Mouse (Mus musculus) neural tube, embryonic 11.5 days (tissue): ENCODE data around the gene C5ar2. TPM values are rescaled to one million over a fixed set of nuclear protein-coding genes. Genes with fewer than 3 reads are reported as not detected.
A peak's percentile ranks its signal among the peaks of the same experiment; 100 is the strongest.

Experiments
- ATAC-seq: fragments of 200-750 bp; cut with Nextera tagmentation; 2 replicates; pipeline ENCODE4 v1.8.0; 2017; ENCODE audit warnings: moderate number of reproducible peaks, mild to moderate bottlenecking, moderate TSS enrichment, moderate library complexity; ENCODE audit not compliant: insufficient read depth, low FRiP score, low TSS enrichment
- DNase-seq: peaks from one replicate; pipeline ENCODE4 v3.0.0-alpha.2; 2015; ENCODE audit warnings: low spot score
- H3K27ac ChIP-seq: fragments of 300-500 bp; sonication (generic); 2 replicates; pipeline ENCODE4 v1.5.1; 2014; ENCODE audit warnings: low read depth, mild to moderate bottlenecking, low read length
- H3K27me3 ChIP-seq: fragments of 300-500 bp; sonication (generic); 2 replicates; pipeline ENCODE4 v1.6.1; 2014; ENCODE audit warnings: mild to moderate bottlenecking, low read length, mixed read lengths; ENCODE audit not compliant: control insufficient read depth, insufficient read depth
- H3K36me3 ChIP-seq: fragments of 300-500 bp; sonication (generic); 2 replicates; pipeline ENCODE4 v1.6.1; 2014; ENCODE audit warnings: mild to moderate bottlenecking, low read length, moderate library complexity, mixed read lengths; ENCODE audit not compliant: control insufficient read depth, insufficient read depth
- H3K4me1 ChIP-seq: fragments of 300-500 bp; sonication (generic); 2 replicates; pipeline ENCODE4 v1.6.1; 2014; ENCODE audit warnings: low read length, mixed read lengths; ENCODE audit not compliant: control insufficient read depth, insufficient read depth
- H3K4me2 ChIP-seq: fragments of 300-500 bp; sonication (generic); 2 replicates; pipeline ENCODE4 v1.6.1; 2014; ENCODE audit warnings: low read depth, mild to moderate bottlenecking, moderate library complexity
- H3K4me3 ChIP-seq: fragments of 300-500 bp; sonication (generic); 2 replicates; pipeline ENCODE4 v1.5.1; 2014; ENCODE audit warnings: low read depth, low read length
- H3K9ac ChIP-seq: fragments of 300-500 bp; sonication (generic); 2 replicates; pipeline ENCODE4 v1.6.1; 2014; ENCODE audit warnings: mild to moderate bottlenecking, low read length
- H3K9me3 ChIP-seq: fragments of 300-500 bp; sonication (generic); 2 replicates; pipeline ENCODE4 v1.6.1; 2016; ENCODE audit warnings: low read length; ENCODE audit not compliant: control insufficient read depth
- WGBS: fragments of 180-500 bp; shearing (Covaris S2); extraction: QIAGEN DNeasy Blood & Tissue Kit; methylation state at CpG from one replicate; pipeline ENCODE4 v1.1.7; 2014; 5-methylcytosine and 5-hydroxymethylcytosine counted together
- polyA plus RNA-seq: library from polyadenylated mRNA; unstranded; fragments of >200 nt; fragmentation: Nextera tagmentation; extraction: Ambion mirVana; gene quantifications from 2 replicates; pipeline ENCODE4 v1.2.1, GENCODE M21; 2014

The C5ar2 gene
- polyA plus RNA-seq: 0.07 TPM in 1 of 2 replicates, not detected in the other

DNA sequence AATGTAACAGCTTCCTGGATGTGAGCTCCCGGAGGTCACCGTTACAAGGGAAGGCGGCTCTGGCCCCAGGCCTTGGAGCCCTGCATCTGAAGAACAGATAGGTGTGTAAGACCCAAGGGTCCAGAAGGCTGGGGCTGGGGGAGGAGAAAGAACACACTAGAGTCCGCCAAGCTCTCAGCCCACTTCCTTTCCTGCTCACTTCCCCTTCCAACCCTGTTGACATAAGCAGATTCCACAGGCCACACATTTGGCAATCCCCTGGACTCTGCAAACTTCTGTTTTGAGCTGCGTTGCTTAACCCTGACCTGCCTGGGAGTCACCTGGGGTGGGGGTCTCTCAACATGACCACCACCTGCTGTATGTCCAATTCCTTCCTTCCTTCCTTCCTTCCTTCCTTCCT lies at the start of gene C5ar2:
TSS of gene C5ar2 (minus strand) at position 88 of the 400 bp plus-strand sequence.
- DNase-seq (no peak), ATAC-seq (no peak)
- Histone ChIP-seq H3K9me3 (no peaks in the 10 kb centered on the region), H3K36me3 (no peaks in the 10 kb centered on the region; the same call in 1 of the 2 replicates), H3K4me3 (no peak within 1 kb of the TSS), H3K9ac (no peak within 1 kb of the TSS), H3K27me3 (no peaks in the 10 kb centered on the region), H3K4me2 (no peak within 1 kb of the TSS), H3K4me1 (no peaks in the 10 kb centered on the region), H3K27ac (no peak within 1 kb of the TSS)
- WGBS: 64% methylated on average over 5 of the region's 5 CpGs

DNA sequence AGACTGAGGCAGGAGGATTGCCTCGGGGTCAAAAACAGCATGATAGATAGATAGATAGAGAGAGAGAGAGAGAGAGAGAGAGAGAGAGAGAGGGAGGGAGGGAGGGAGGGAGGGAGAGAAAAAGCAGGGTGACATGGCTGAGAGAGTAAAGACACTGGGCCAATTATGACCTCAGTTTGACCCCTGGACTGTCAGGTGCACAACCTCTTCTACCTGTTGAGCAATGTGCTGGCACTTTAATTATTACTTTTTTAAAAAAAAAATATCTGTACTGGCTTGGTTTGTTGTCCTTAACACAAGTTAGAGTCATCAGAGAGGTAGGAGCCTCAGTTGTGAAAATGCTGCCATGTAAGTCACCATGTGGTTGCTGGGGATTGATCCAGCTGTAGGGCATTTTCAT lies 43.8 kb upstream of the C5ar2 start:
- 77% methylated on average over 1 of the region's 1 CpGs for WGBS
- DNase-seq (no peak), ATAC-seq (no peak)
- no peak overlapping the region for H3K4me3 ChIP-seq
- H3K4me1 ChIP-seq: no peaks in the 10 kb centered on the region; the same call in 1 of the 2 replicates
- no peaks in the 10 kb centered on the region for H3K36me3 ChIP-seq
- no peaks in the 10 kb centered on the region for H3K9me3 ChIP-seq
- H3K9ac ChIP-seq: no peak overlapping the region
- H3K27ac ChIP-seq: no peak overlapping the region
- H3K4me2 ChIP-seq: no peak overlapping the region
- H3K27me3 ChIP-seq: no peaks in the 10 kb centered on the region

DNA sequence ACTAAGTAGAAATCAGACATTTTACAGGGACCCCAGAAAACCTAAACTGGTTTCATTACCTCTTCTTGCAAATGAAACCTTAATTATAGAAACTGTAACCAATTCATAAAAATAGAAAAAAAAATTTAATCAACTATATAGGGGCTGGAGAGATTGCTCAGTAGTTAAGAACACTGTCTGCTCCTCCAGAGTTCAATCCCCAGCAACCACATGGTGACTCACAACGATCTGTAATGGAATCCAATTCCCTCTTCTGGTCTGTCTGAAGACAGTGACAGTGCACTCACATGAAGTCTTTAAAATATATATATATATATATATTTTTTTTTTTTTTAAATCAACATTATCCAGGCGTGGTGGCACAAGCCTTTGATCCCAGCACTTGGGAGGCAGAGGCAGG lies 43.1 kb upstream of the C5ar2 start:
- Histone ChIP-seq H3K4me2 (peak overlapping the region; percentile 42), H3K4me3 (peak overlapping the region; percentile 75), H3K27ac (no peak overlapping the region), H3K9me3 (no peaks in the 10 kb centered on the region), H3K4me1 (no peaks in the 10 kb centered on the region; the same call in 1 of the 2 replicates), H3K27me3 (no peaks in the 10 kb centered on the region), H3K9ac (peak overlapping the region; percentile 77), H3K36me3 (0 out of 2 replicates have a peak, but pooled peaks cover 2% of the 10 kb centered on the region)
- 86% methylated on average over 2 of the region's 2 CpGs for WGBS
- DNase-seq: no peak
- no peak for ATAC-seq

DNA sequence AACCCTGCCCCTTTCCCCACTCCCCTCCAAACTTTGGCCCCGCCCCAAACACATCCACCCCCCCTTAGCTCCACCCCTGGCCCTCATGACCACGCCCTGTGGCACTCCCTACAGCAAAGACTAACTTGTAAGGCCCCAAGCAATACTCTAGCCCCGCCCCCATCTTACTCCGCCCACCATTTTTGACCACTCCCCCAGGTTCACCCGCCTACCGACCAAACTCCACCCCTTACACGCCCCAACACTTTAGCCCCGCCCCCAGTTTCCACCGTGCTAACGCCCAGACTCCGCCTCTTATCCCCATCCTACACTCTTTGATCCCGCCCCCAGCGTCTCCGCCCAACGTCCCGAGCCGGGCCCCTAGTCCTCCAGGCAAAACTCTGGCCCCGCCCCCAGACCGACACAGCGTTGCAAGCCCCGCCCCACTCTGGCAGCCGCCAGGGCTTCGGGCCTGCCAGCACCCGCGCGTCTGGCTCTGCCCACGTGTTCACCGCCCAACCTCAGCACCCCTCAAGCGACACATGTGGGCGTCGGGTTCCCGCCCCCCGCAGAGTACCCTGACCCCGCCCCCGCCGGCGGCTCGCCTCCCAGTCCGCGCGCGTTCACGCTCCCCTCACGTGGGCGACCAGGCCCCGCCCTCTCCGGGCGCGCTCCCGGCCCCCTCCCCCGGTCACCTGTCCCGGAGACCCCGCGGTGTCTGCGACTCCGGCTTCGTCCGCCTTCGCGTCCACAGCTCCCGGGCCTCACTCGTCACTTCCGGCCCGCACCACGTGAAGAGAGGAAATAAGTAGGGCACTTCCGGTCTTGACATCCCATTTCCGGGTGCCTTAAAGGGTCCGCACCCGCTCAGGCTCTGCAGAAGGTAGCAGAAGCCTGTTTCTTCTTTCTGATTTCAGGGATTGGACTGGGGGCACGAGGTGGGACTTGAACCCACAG lies 42.3 kb upstream of the C5ar2 start, which contains the start of gene Ccdc9:
TSS of gene Ccdc9 (minus strand) at position 770 of the 936 bp plus-strand sequence.
- ATAC-seq (peak; percentile 95), DNase-seq (peak; percentile 99)
- under 1% methylated on average over 66 of the region's 70 CpGs for WGBS
- Histone ChIP-seq H3K9ac (peak within 1 kb of the TSS; percentile 77), H3K4me3 (peak within 1 kb of the TSS; percentile 75), H3K27ac (peak within 1 kb of the TSS; percentile 90), H3K27me3 (no peaks in the 10 kb centered on the region), H3K4me1 (no peaks in the 10 kb centered on the region; the same call in 1 of the 2 replicates), H3K9me3 (no peaks in the 10 kb centered on the region), H3K36me3 (0 out of 2 replicates have a peak, but pooled peaks cover 2% of the 10 kb centered on the region), H3K4me2 (peak within 1 kb of the TSS; percentile 42)

DNA sequence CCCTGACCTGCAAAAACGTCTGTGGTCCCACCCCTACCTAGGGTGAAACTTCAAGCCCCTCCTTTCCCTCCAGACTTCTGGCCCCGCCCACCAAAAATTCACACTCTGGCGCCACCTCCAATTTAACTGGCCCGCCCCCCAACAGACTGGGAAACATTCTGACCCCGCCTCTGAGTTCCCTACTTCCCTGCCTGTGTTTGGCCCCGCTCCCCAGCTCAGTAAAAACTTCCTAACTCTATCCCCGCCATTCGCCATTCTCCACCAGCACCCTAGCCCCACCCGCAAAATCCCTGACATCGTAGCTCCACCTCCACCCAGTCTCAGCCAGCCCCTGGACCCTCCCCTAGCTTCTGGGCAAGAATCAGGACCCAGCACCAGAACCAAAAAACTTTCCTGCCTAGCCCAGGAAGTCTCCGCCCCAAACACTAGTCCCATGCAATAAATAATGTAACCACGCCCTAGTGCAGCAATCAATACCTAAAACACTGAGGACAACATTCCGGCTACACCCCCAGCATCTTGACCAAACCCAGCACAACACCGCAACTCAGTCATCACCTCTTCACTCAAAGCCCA lies 41.6 kb upstream of the C5ar2 start:
- ATAC-seq (peak; percentile 24), DNase-seq (peak; percentile 43)
- Histone ChIP-seq H3K4me1 (no peaks in the 10 kb centered on the region; the same call in 1 of the 2 replicates), H3K9ac (no peak overlapping the region), H3K27ac (no peak overlapping the region), H3K36me3 (peaks cover 5% of the 10 kb centered on the region; the same call in 1 of the 2 replicates), H3K4me3 (peak overlapping the region; percentile 75), H3K4me2 (peak overlapping the region; percentile 42), H3K9me3 (no peaks in the 10 kb centered on the region), H3K27me3 (no peaks in the 10 kb centered on the region)
- WGBS: 4% methylated on average over 14 of the region's 14 CpGs

DNA sequence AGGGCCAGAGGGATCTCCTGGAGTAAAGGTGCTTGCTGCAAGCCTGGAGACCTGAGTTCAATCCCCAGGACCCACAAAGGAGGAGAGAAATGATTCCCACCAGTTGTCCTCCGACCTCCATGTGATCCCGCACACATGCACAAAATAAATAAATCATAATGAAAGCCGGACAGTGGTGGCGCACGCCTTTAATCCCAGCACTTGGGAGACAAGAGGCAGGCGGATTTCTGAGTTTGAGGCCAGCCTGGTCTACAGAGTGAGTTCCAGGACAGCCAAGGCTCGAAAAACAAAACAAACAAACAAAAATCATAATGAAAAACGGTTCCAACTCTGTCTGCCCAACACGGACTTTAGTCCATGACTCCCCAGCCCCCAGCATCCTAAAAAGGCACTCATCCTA lies 41.0 kb upstream of the C5ar2 start:
- peak overlapping the region; percentile 42 for H3K4me2 ChIP-seq
- no peaks in the 10 kb centered on the region; the same call in 1 of the 2 replicates for H3K4me1 ChIP-seq
- no peak overlapping the region for H3K27ac ChIP-seq
- no peaks in the 10 kb centered on the region for H3K27me3 ChIP-seq
- peaks cover 5% of the 10 kb centered on the region for H3K36me3 ChIP-seq
- DNase-seq (no peak), ATAC-seq (no peak)
- H3K9me3 ChIP-seq: no peaks in the 10 kb centered on the region
- no peak overlapping the region; the same call in 1 of the 2 replicates for H3K4me3 ChIP-seq
- 71% methylated on average over 9 of the region's 9 CpGs for WGBS
- H3K9ac ChIP-seq: no peak overlapping the region

DNA sequence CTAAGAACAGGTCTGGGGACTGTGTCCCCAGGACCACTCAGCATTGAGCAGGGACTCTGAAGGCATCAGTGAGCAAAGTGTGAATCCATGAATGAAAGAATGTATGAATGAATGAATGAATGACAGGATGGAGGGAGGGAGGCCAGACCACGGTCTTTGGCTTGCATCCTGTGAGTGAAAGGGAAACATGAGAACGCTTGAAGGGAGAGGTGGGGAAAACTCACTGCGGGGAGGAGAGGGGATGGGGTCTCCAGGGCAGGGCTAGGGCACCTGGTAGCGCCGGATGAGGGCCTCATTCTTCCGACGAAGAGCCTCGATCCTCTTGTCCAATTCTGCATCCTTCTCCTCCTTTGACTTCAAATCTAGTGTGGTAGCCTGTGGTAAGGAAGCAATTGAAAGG lies 40.0 kb upstream of the C5ar2 start:
- H3K9me3 ChIP-seq: no peaks in the 10 kb centered on the region
- peaks cover 5% of the 10 kb centered on the region for H3K36me3 ChIP-seq
- H3K4me1 ChIP-seq: no peaks in the 10 kb centered on the region; the same call in 1 of the 2 replicates
- no peaks in the 10 kb centered on the region for H3K27me3 ChIP-seq
- ATAC-seq (no peak), DNase-seq (no peak)
- H3K4me3 ChIP-seq: no peak overlapping the region
- no peak overlapping the region for H3K9ac ChIP-seq
- WGBS: 93% methylated on average over 8 of the region's 8 CpGs
- no peak overlapping the region for H3K4me2 ChIP-seq
- H3K27ac ChIP-seq: no peak overlapping the region

DNA sequence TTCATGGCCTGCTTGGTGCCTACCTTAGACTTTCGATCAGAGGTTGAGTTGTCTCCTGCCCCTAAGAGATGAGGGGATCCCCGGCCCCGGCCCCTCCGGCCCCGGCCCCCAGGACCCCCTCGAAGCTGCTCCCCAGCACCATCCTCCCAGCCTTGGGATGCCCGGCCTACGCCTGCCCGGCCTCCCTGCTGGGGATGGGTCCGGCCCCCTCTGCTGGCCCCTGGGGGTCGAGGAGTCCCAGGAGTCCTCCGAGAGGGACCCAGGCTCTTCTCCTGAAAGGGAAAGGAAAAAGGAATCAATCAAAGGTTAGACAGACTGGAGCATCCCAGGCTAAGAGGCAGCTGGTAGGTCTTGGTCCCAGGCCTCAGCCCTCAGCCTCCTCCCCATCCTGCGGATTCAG lies 38.4 kb upstream of the C5ar2 start:
- DNase-seq (no peak), ATAC-seq (no peak)
- Histone ChIP-seq H3K9ac (no peak overlapping the region), H3K36me3 (peaks cover 10% of the 10 kb centered on the region), H3K4me3 (no peak overlapping the region), H3K27me3 (no peaks in the 10 kb centered on the region), H3K9me3 (no peaks in the 10 kb centered on the region), H3K4me2 (no peak overlapping the region), H3K27ac (no peak overlapping the region), H3K4me1 (no peaks in the 10 kb centered on the region; the same call in 1 of the 2 replicates)
- WGBS: 97% methylated on average over 12 of the region's 13 CpGs
